Mouse (Mus musculus): ENCODE results near the gene Phyhd1.

The Phyhd1 gene

DNA sequence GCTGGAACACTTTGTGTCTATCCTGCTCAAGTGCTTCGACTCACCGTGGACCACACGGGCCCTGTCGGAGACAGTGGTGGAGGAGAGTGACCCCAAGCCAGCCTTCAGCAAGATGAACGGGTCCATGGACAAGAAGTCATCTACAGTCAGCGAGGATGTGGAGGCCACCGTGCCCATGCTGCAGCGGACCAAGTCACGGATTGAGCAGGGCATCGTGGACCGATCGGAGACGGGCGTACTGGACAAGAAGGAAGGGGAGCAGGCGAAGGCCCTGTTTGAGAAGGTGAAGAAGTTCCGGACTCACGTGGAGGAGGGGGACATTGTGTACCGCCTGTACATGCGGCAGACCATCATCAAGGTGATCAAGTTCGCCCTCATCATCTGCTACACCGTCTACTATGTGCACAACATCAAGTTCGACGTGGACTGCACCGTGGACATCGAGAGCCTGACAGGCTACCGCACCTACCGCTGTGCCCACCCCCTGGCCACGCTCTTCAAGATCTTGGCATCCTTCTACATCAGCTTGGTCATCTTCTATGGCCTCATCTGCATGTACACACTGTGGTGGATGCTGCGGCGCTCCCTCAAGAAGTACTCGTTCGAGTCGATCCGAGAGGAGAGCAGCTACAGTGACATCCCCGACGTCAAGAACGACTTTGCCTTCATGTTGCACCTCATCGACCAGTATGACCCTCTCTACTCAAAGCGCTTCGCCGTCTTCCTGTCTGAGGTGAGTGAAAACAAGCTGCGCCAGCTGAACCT, 10.2 kb upstream of the Phyhd1 start:
- no peak for DNase-seq (ENCODE audit: low spot score in 2 of 2)

DNA sequence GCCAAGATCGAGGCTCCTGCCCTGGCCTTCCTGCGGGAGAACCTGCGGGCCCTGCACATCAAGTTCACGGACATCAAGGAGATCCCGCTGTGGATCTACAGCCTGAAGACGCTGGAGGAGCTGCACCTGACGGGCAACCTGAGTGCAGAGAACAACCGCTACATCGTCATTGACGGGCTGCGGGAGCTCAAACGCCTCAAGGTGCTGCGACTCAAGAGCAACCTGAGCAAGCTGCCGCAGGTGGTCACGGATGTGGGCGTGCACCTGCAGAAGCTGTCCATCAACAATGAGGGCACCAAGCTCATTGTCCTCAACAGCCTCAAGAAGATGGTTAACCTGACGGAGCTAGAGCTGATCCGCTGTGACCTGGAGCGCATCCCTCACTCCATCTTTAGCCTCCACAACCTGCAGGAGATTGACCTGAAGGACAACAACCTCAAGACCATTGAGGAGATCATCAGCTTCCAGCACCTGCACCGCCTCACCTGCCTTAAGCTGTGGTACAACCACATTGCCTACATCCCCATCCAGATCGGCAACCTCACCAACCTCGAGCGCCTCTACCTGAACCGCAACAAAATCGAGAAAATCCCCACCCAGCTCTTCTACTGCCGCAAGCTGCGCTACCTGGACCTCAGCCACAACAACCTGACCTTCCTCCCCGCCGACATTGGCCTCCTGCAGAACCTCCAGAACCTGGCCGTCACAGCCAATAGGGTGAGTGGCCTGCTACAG, 9.2 kb upstream of the Phyhd1 start:
- DNase-seq (ENCODE audit: low spot score in 2 of 2), result no peak

DNA sequence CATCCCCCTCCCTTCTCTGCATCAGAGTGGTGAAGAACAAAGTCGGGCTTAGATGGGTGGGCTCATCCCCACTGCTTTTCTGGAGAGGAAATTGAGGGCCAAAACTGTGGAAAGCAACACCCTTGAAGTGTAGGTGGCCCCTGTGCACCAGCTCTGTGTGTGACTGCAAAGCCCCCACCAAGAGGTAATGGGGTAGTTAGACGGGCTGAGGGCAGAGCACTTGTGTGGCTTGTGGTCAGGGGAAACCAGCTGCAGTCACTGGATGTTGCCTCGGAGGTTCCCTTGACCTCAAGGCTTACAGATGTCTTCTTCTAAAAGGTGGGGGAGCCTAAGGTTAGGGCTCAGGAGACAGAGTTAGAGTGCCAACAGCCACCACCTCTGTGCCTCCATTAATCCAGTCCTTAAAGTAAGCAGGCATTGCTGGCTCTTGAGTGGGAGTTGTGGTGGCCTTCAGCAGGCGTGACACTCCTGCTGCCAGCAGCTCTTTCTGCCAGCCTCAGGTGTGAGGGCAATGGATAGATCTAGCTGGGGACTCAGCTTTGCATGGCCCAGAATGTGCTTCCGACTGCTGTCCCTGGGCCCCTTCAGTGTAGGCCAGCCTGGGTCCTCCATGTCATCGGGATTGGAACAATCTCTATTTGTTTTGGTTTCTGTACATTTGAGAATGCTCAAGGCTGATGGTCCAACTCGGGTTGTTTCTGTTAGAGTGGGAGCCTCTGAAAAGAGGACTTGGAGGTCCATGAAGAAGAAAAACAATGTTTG, 8.1 kb upstream of the Phyhd1 start:
- DNase-seq (ENCODE audit: low spot score in 2 of 2), result no peak

DNA sequence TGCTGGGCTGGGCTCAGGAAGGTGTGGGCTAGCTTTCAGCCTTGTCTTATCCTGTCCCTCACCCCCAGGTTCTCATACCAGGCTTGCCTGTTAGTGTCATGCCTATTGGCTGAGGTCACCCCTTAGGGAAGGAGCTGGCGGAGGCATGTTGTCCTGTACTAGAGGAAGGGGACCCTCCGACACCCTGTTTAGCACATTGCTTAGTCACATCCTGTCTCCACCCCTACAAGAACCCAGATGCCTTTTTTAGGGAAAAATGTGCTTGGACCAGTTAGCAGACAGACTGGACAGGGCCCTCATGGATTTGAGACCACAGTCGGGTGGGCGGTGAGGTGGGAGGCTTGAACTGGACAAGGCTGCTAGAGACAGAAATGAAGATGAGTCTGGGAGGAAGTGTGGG, 7.4 kb upstream of the Phyhd1 start:
- DNase-seq (ENCODE audit: low spot score in 2 of 2), result no peak

DNA sequence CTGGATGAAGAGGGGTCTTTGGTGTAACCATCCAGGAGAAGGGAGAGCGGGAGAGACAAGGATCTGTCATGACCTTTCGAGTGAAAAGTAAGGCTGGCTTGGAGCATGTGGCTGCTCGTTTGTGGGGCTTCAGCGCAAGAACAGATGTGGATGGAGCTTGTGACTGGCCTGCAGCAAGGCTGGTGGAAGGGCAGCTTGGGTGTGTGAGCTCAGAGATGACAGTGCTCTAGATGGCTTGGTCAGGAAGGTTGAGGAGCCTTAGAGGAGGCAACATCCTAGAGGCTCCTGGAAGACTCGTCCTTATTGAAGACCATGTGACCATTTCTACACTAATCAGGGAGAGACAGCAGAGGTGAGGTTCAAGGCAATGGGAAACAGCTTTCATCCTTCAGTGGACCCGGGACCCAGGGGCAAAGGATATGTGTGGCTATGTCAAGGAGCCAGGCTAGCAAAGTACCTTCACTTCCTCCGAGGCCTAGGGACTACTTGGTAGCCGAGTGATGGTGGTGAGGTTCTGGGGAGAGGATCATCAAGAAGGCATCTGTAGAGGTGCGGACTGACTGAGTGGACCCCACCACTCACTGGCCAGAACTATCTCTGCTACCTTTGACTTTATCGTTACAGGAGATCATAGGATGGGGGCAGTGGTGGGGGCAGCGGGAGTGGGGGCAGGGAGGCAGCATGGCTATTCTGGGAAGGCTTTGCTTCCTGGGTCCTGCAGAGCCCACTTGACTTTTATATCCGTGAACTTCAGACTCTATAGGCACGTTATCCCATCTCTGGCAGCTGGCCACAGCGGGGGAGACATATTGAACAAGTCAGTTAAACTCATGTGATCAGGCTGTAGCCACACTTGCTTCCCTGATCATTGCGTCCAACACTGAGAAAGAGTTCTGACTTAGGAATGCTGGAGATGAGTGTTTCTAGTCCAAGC, 6.6 kb upstream of the Phyhd1 start:
- no peak for DNase-seq (ENCODE audit: low spot score in 2 of 2)

DNA sequence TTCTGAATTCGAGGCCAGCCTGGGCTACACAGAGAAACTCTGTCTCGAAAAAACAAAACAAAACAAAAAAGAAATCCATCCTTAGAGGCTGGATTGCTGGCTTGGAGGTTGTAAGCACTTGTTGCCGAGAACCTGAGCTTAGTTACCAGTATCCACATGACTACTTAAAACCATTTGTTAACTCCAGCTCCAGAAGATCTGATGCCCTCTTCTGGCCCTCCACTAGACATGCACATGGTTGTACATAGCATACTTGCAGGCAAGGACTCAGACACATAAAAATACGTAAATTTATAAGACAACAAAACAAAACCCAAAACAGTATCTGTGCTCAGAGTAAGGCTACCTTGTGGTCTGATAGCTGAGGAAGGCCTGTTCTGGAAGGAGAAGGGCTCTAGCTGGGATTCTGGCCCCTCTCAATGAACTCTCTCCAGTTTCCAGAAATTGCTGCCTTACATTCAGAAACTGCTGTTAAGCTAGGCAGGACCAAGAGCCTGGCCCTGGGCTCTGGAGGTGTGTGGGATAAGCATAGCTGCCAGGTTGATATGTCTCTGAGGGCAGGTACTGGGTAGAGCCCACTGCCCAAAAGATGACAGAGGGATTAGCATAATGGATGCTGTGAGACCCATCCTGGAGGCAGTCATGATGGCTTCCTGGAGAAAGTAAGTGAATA, 4.8 kb upstream of the Phyhd1 start:
- no peak for DNase-seq (ENCODE audit: low spot score in 2 of 2)

DNA sequence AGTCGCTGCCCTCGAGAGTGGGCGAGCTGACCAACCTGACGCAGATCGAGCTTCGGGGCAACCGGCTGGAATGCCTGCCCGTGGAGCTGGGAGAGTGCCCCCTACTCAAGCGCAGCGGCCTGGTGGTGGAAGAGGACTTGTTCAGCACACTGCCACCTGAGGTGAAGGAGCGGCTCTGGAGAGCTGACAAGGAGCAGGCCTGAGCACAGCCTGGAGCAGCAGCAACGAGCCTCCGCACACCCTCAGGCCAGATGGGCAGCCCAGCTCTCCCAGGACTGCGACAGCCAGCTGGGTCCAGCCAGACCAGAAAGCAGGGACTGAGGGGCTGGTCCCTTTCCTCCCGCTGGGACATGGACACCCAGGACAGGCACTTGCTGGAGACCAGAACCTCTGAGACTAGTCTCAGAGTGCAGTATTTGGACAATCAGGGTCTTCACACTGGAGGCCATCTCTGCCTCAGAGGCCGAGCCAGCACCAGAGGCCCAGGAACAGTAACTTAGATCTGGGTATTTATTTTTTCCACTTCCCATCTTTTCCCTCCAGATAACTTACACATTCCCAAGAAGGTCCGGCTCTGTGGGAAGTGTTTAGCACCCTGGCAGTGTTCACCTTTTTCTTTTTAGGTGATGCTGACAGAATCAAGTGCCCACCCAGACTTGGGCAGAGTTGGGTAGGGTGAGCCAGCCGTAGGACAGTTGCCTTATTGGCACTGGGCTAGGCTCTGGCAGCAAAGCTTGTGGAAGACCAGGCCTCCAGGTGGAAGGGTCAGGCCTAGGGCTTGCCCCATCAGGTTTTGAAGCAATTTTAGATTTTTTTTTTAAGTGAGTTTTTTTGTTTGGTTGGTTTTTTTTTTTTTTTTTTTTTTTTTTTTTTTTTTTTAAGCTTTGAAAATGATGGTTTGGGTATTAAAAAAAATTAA, 3.8 kb upstream of the Phyhd1 start:
- no peak for DNase-seq (ENCODE audit: low spot score in 2 of 2)

DNA sequence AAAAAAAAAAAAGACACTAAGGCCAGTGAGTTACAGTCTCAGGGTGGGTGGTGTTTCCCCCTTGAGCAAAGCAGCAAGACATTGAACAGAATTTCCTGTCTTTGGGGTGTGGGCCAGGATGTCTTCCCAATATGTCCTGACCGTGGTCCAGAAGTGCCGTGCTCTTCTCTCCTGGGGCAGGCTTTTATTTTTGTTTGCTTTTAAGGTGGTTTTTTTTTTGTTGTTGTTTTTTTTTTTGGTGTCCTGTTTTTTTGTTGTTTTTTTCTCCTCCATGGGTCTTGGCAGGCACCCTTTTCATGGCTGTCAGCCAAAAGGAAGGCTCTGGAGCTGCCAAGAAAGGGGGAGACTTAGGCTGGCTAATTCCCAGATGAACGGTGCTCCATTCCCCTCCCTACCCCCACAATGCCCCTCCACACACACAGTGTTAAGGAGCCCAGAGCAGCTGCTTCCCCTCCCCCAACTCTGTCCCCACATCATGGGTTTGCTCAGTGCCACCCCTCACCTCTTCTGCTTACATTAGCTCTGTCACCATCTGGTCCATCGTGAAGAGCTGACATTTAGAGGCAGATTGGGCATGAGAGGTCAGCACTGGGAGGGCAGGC, 3.1 kb upstream of the Phyhd1 start:
- DNase-seq (ENCODE audit: low spot score in 2 of 2), result peak in 1 of 2 experiments; percentile 41

DNA sequence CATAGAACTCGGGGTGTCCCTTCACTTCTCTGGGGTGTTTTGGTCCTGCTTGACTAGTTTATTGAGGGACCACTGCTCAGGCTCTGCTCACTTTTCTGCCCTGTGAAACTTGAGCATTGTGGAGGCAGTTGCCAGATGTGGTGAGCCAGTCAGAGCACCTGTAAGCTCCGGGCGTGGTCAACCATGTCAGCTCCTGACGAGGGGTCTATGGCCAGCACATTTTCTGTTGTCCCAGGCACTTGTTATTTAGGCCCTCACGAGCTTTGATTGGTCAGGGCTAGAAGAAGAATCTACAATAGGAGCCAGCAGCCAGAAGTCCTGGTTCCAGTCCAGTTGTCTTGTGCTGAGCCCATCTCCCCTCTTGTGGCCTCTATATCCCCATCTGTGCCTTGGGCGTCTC, 2.2 kb upstream of the Phyhd1 start:
- no peak for DNase-seq (ENCODE audit: low spot score in 2 of 2)

DNA sequence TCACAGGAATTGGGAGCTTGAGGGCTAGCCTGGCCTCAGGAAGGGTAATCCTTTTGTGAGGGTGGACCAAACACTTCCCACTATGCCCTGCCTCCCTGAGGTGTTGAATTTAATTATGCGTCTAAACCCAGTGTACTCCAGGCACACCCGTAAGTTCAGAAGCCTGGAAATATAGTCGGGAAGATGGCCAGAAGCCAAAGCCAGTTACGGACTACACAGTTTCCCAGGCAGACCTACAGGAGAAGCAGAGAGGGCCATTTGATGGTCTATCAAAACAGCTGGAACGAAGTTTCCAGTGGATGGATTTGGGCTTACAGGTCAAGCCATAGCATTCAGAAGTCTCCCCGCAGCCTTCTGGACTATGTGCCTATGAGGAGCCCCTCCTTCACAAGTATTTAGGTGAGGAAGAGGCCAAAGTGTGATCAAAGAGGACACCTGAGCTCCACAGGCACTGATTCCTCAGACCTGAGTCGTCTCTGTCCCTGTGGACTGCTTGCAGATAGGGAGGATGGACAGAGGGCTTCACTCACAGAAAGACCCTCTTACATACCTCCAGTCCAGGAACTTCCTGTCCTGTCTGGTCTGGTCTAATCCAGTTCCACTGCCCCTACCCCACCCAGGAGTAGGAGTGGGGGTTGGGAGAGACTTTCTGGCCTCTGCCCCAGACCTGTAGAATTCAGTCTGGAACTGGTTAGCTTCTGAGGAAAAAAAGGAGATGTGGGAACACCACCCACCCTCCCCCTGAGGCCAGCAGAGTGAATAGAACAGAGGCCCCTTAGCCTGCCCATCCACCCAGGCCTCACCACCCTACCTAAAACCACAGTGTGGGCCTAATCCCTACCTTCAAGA, 1.1 kb upstream of the Phyhd1 start:
- no peak for DNase-seq (ENCODE audit: low spot score in 2 of 2)

DNA sequence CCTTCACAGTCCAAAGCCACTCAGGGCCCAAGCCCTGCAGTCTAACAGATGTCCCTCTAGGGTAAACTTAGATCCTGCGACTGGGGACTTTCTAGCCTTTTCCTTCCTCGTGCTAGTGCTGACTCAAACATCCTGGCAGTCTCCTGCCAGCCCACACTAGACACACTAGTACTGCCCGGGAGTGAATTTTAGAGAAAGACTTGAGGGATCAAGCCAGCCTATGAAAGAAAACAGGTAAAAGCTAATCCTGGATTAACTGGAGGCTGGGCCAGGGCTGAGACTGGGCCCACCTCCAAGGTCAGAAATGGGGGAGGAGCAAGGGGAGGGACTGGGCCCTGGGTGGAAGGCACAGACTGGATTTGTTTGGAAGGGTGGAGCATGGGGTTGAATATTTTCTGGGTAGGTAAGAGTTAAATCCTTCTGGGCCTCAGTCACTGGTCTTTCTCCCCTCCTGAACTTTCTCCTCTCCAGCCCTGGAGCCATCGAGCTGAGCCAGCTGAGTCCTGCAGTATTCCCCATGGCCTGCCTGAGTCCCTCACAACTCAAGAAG, 464 bp downstream of the Phyhd1 start:
- no peak for DNase-seq (ENCODE audit: low spot score in 2 of 2)

DNA sequence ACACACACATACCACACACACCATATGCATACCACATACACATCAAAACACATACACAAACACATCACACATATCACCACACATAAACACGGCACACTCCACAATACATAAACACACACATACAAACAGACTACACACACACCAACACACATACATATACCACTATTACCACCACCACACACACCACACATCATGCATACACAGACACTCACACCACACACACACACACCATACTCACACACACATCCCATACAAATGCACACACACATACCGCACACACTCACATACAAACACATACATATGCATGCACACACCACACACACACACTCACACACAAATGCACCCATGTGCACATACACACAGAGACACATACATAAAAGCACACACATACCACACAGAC, 1.5 kb downstream of the Phyhd1 start:
- DNase-seq (ENCODE audit: low spot score in 2 of 2), result no peak

DNA sequence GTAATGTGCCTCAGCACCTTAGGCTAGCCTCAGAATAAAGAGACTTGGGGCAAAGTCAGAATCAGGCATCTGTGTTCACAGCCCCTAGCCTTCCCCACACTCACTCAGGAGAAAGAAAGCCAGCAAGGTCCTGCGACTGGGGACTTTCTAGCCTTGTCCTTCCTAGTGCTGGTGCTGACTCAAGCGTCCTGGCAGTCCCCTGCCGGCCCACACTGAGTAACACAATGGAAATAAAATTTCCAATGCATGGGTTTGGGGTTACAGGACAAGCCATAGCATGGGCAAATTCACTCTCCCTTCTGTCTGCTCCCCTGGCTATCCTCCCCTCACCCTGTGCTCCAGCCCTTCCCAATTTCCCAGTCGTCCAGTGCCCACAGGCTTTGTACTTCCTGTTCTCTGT, 2.4 kb downstream of the Phyhd1 start:
- DNase-seq (ENCODE audit: low spot score in 2 of 2), result no peak

DNA sequence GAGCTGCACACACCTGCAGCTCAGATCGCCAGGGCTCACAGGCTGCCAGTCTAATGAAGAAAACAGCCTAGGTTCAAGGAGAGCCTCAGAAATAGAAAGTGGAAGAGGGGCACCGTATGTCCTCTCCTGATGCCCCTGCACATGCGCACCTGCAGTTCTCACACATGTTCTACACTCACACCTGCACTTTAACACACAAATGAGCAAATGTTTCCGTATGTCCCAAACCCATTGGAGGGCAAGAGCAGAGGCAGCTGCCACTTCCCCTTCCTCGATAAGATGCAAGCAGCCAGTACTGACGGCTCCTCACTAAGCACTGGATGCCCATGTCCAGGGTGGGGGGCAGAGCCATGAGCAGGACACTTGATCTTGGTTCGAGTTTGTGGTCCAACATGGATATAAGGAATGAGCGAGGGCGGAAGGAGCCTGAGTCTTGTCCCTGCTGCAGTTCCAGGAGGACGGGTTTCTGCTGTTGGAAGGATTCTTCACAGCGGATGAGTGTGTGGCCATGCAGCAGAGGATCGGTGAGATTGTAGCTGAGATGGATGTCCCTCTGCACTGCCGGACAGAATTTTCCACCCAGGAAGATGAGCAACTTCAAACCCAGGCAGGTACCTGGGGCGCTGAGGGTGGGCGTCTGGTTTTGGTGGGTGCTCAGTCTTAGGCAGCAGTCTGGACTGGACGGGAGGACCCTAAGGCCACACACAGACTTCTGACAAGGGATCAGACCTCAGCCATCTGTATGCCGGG, 3.4 kb downstream of the Phyhd1 start:
- DNase-seq (ENCODE audit: low spot score in 2 of 2), result no peak

DNA sequence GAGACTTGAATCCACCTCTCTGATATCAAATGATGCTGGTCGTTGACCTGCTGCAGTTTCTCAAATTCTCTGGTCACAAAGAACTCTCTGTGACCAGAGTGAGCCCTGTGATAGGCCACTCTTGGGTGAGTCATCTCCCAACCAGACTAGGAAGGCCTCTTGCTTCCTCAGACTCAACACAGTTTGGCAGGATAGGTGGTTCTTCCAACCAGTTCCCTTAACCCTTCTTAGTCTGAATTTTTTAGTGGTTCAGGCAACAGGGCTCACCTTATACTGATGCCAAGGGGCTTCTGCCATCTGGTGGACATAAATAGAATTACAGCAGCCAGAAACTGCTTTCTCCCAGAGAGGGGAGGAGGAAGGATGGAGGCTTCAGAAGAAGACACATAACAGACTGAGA, 4.1 kb downstream of the Phyhd1 start:
- DNase-seq (ENCODE audit: low spot score in 2 of 2), result peak in 1 of 2 experiments; percentile 49

DNA sequence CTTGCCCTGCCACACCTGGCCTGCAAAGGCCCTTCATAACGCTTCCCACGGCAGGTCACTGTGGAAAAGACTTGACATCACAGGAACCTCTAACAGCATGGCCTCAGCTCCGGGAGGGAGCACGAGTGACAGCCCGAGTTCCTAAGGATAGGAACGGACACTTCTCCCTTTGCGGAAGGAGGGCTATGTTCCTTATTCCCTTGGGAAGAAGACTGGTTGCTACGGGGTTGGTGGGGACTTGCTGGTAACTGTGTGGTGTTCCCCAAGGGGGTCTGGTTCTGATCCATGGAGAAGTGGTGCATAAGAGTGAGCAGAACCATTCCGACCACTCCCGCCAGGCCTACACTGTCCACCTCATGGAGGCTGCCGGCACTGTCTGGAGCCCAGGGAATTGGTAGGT, 14.7 kb downstream of the Phyhd1 start, which contains the start of gene Gm28038:
TSS of gene Gm28038 (plus strand) at position 301 of the 400 bp plus-strand sequence.
- DNase-seq (ENCODE audit: low spot score in 2 of 2), result no peak

DNA sequence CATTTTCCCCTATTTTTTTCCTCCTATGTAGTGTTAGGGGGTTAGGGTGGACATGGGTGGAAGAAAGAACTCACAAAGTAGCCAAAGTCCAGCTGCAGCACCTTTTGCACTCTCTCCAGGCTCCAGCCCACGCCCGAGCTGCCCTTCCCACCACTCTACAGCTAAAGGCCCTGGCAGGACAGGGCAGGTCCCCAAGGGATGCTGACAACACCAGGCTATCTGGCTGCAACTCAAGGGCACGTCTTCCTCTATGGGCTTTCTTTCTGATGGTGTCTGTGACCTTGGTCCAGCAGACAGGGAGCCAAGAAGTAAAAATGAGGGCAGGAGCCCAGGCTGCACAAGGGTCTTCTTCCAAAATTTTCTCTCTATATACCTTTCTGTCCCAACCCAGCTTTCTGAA, 15.6 kb downstream of the Phyhd1 start:
- DNase-seq (ENCODE audit: low spot score in 2 of 2), result no peak

Measured in frontal cortex, postnatal 25 days (tissue).